Mouse (Mus musculus) C2C12 (cell line): ENCODE measurements around the gene Tor1aip2. TPM values are rescaled to one million over a fixed set of nuclear protein-coding genes. Genes with fewer than 3 reads are reported as not detected.
A peak's percentile ranks its signal among the peaks of the same experiment; 100 is the strongest.

Experiments used
- H3K27me3 ChIP-seq: one replicate; pipeline ENCODE4 v1.6.1; 2011; ENCODE audit not compliant: control insufficient read depth, insufficient read depth, insufficient read length
- H3K36me3 ChIP-seq: one replicate; pipeline ENCODE4 v1.6.1; 2011; ENCODE audit not compliant: control insufficient read depth, insufficient read depth
- H3K4me3 ChIP-seq: one replicate; pipeline ENCODE4 v1.5.1; 2011; ENCODE audit warnings: mild to moderate bottlenecking, control low read depth; ENCODE audit not compliant: poor library complexity, insufficient read depth, severe bottlenecking
- H3K79me2 ChIP-seq: one replicate; pipeline ENCODE4 v1.6.1; 2011; ENCODE audit not compliant: control insufficient read depth, insufficient read depth
- H3K79me3 ChIP-seq: one replicate; pipeline ENCODE4 v1.6.1; 2011; ENCODE audit warnings: low read depth, control low read depth
- H3ac ChIP-seq: one replicate; pipeline ENCODE3; 2011; ENCODE audit warnings: low read depth; ENCODE audit not compliant: control insufficient read depth, insufficient read length
- CEBPB ChIP-seq: IDR thresholded peaks from one replicate; pipeline ENCODE4 v1.6.1; 2011; ENCODE audit warnings: low read depth, mild to moderate bottlenecking, control low read depth, moderate library complexity
- CTCF ChIP-seq: IDR thresholded peaks from one replicate; pipeline ENCODE4 v1.5.1; 2011; ENCODE audit not compliant: control insufficient read depth, insufficient read depth, insufficient read length
- FOSL1 ChIP-seq: IDR thresholded peaks from one replicate; pipeline ENCODE4 v1.8.0; 2011; ENCODE audit warnings: mild to moderate bottlenecking, low read length; ENCODE audit not compliant: poor library complexity, insufficient read depth, severe bottlenecking
- MAX ChIP-seq: IDR thresholded peaks from one replicate; pipeline ENCODE4 v1.6.1; 2011; ENCODE audit warnings: mild to moderate bottlenecking, control low read depth
- MYOD1 ChIP-seq: IDR thresholded peaks from one replicate; pipeline ENCODE4 v1.6.1; 2011; ENCODE audit warnings: low read depth; ENCODE audit not compliant: control insufficient read depth, insufficient read length
- MYOG ChIP-seq: IDR thresholded peaks from one replicate; pipeline ENCODE4 v1.6.1; 2011; ENCODE audit not compliant: control insufficient read depth, insufficient read length; ENCODE audit errors: extremely low read depth
- USF1 ChIP-seq: IDR thresholded peaks from one replicate; pipeline ENCODE4 v1.6.1; 2011; ENCODE audit warnings: low read depth, mild to moderate bottlenecking, control low read depth, moderate library complexity
- polyA plus RNA-seq: library from polyadenylated mRNA; unstranded; fragments of >200 nt; fragmentation: generic; extraction: Trizol; gene quantifications from one replicate; pipeline ENCODE4 v1.2.1, GENCODE M21; 2012; ENCODE audit warnings: missing spikeins

The Tor1aip2 gene
- polyA plus RNA-seq, 1 experiment: 38.4 TPM

- no peak overlapping the region for H3K4me3 ChIP-seq
- H3K36me3 ChIP-seq: peaks cover 52% of the 10 kb centered on the region
- no peaks in the 10 kb centered on the region for H3K27me3 ChIP-seq
- H3K79me2 ChIP-seq: peaks cover 99% of the 10 kb centered on the region
- H3K79me3 ChIP-seq: peaks cover 84% of the 10 kb centered on the region
- H3ac ChIP-seq: no peak overlapping the region
- no peak for TF ChIP-seq MYOD1
- TF ChIP-seq MAX: no peak
- no peak for TF ChIP-seq MYOG
- peak; percentile 25 for TF ChIP-seq CTCF
- TF ChIP-seq USF1: no peak
- TF ChIP-seq CEBPB: no peak
These were observed 7.8 kb downstream of the Tor1aip2 start for GRCm38 (mm10) chr1:156043027-156043426.

GRCm38 (mm10) chr1:156044211-156044611 lies 9.0 kb downstream of the Tor1aip2 start:
- Histone ChIP-seq H3K36me3 (peaks cover 64% of the 10 kb centered on the region), H3K4me3 (no peak overlapping the region), H3K27me3 (no peaks in the 10 kb centered on the region), H3ac (no peak overlapping the region), H3K79me3 (peaks cover 83% of the 10 kb centered on the region), H3K79me2 (peaks cover 99% of the 10 kb centered on the region)
- no peak for TF ChIP-seq MYOG
- TF ChIP-seq FOSL1: no peak
- TF ChIP-seq USF1: no peak
- no peak for TF ChIP-seq CEBPB
- TF ChIP-seq CTCF: no peak
- no peak for TF ChIP-seq MAX

GRCm38 (mm10) chr1:156046688-156047087 lies 11.5 kb downstream of the Tor1aip2 start:
- Histone ChIP-seq H3ac (no peak overlapping the region), H3K79me2 (peaks cover 100% of the 10 kb centered on the region), H3K36me3 (peaks cover 81% of the 10 kb centered on the region), H3K27me3 (no peaks in the 10 kb centered on the region), H3K79me3 (peaks cover 74% of the 10 kb centered on the region), H3K4me3 (no peak overlapping the region)
- TF ChIP-seq MYOD1: peak; percentile 72
- no peak for TF ChIP-seq CTCF

GRCm38 (mm10) chr1:156058207-156058606 lies 23.0 kb downstream of the Tor1aip2 start:
- H3K79me2 ChIP-seq: no peaks in the 10 kb centered on the region
- peaks cover 2% of the 10 kb centered on the region for H3K79me3 ChIP-seq
- TF ChIP-seq USF1: no peak
- no peak for TF ChIP-seq CEBPB
- TF ChIP-seq MYOD1: no peak
- no peak for TF ChIP-seq CTCF
- TF ChIP-seq FOSL1: no peak
- no peak for TF ChIP-seq MYOG
- TF ChIP-seq MAX: no peak
- H3K27me3 ChIP-seq: no peaks in the 10 kb centered on the region
- H3ac ChIP-seq: no peak overlapping the region
- no peak overlapping the region for H3K4me3 ChIP-seq
- peaks cover 27% of the 10 kb centered on the region for H3K36me3 ChIP-seq

GRCm38 (mm10) chr1:156062193-156062592 lies 27.0 kb downstream of the Tor1aip2 start:
- Histone ChIP-seq H3K4me3 (no peak overlapping the region), H3ac (no peak overlapping the region), H3K79me3 (no peaks in the 10 kb centered on the region), H3K36me3 (peaks cover 43% of the 10 kb centered on the region), H3K27me3 (no peaks in the 10 kb centered on the region), H3K79me2 (no peaks in the 10 kb centered on the region)
- no peak for TF ChIP-seq CEBPB
- no peak for TF ChIP-seq MAX
- no peak for TF ChIP-seq USF1
- no peak for TF ChIP-seq CTCF
- TF ChIP-seq MYOD1: no peak
- no peak for TF ChIP-seq MYOG
- TF ChIP-seq FOSL1: no peak

- TF ChIP-seq CEBPB (no peak), MYOD1 (no peak)
- H3K36me3 ChIP-seq: peaks cover 47% of the 10 kb centered on the region
These were observed 30.9 kb downstream of the Tor1aip2 start for GRCm38 (mm10) chr1:156066133-156066532.

More at GRCm38 (mm10) chr1:156066133-156066532, 30.9 kb downstream of the Tor1aip2 start:
- Histone ChIP-seq H3K79me2 (no peaks in the 10 kb centered on the region), H3K27me3 (no peaks in the 10 kb centered on the region), H3K4me3 (no peak overlapping the region), H3ac (no peak overlapping the region), H3K79me3 (no peaks in the 10 kb centered on the region)
